Mouse (Mus musculus) G1E (cell line): ENCODE measurements around the gene Rrp1.

Experiments used
- CTCF ChIP-seq: IDR thresholded peaks from 2 replicates; pipeline ENCODE4 v1.5.1; 2012; ENCODE audit warnings: low read depth, low read length, inconsistent platforms, mixed read lengths
- GATA2 ChIP-seq: IDR thresholded peaks from 2 replicates; pipeline ENCODE4 v1.6.1; 2012; ENCODE audit warnings: low read depth, low read length, inconsistent platforms, borderline replicate concordance

GRCm38 (mm10) chr10:78395819-78396624 is 16.8 kb downstream of the Rrp1 start:
- TF ChIP-seq CTCF (peak; percentile 91), GATA2 (no peak)
